Mouse (Mus musculus) CD4-positive helper T cell, adult 2 months (primary cell): ENCODE results near the gene Rnf121.
"Not testable (repeated sequence)": the region's sequence is repeated elsewhere in the genome, so short reads cannot be mapped to it uniquely, and the experiment has no call there.

Experiments
- DNase-seq: peaks from one replicate; pipeline ENCODE4 v3.0.0-alpha.2; 2012; ENCODE audit warnings: low read depth, missing footprints, low spot score

Rnf121 gene

GRCm38 (mm10) chr7:102064655-102065045 is 619 bp downstream of the Rnf121 start:
- no peak for DNase-seq

- peak; percentile 24 for DNase-seq
Observed at GRCm38 (mm10) chr7:102063891-102064290, 1.4 kb downstream of the Rnf121 start.

- no peak for DNase-seq
Observed at GRCm38 (mm10) chr7:102062203-102062602, 3.1 kb downstream of the Rnf121 start.

- no peak for DNase-seq
Observed at GRCm38 (mm10) chr7:102061353-102061752, 3.9 kb downstream of the Rnf121 start.

- peak; percentile 46 for DNase-seq
Observed at GRCm38 (mm10) chr7:102048524-102048923, 16.7 kb downstream of the Rnf121 start.

- no peak for DNase-seq
Observed at GRCm38 (mm10) chr7:102042314-102042713, 23.0 kb downstream of the Rnf121 start.

- DNase-seq, result no peak
Observed at GRCm38 (mm10) chr7:102037318-102037717, 28.0 kb downstream of the Rnf121 start.

GRCm38 (mm10) chr7:102035534-102035933 is 29.7 kb downstream of the Rnf121 start:
- no peak for DNase-seq

- peak; percentile 13 for DNase-seq
Observed at GRCm38 (mm10) chr7:102034904-102035303, 30.4 kb downstream of the Rnf121 start.

GRCm38 (mm10) chr7:102025187-102026119 is 39.8 kb downstream of the Rnf121 start:
- DNase-seq, result no peak

GRCm38 (mm10) chr7:102023821-102024220 is 41.4 kb downstream of the Rnf121 start:
- DNase-seq, result no peak

GRCm38 (mm10) chr7:102020934-102021333 is 44.3 kb downstream of the Rnf121 start:
- DNase-seq, result not testable (repeated sequence)

- DNase-seq, result no peak
Observed at GRCm38 (mm10) chr7:102019362-102019761, 45.9 kb downstream of the Rnf121 start.

- no peak for DNase-seq
Observed at GRCm38 (mm10) chr7:102018590-102018989, 46.7 kb downstream of the Rnf121 start, which contains the start of gene Il18bp. TSS of gene Il18bp (minus strand) at chr7:102018690.

GRCm38 (mm10) chr7:102018034-102018433 is 47.2 kb downstream of the Rnf121 start:
- DNase-seq, result no peak

- peak; percentile 43 for DNase-seq
Observed at GRCm38 (mm10) chr7:102017452-102017851, 47.8 kb downstream of the Rnf121 start.

GRCm38 (mm10) chr7:102016936-102017335 is 48.3 kb downstream of the Rnf121 start:
- DNase-seq, result no peak

- no peak for DNase-seq
Observed at GRCm38 (mm10) chr7:102014995-102015394, 50.3 kb downstream of the Rnf121 start.

GRCm38 (mm10) chr7:102013416-102013815 is 51.9 kb downstream of the Rnf121 start:
- no peak for DNase-seq

- DNase-seq, result no peak
Observed at GRCm38 (mm10) chr7:102011855-102012254, 53.4 kb downstream of the Rnf121 start.

GRCm38 (mm10) chr7:102006520-102006919 is 58.7 kb downstream of the Rnf121 start:
- DNase-seq, result no peak

GRCm38 (mm10) chr7:102000921-102001630 is 64.2 kb downstream of the Rnf121 start:
- no peak for DNase-seq
